Mouse (Mus musculus): ENCODE measurements around the gene Gm10775. TPM values are rescaled to one million over a fixed set of nuclear protein-coding genes. Genes with fewer than 3 reads are reported as not detected.

The Gm10775 gene
- not detected in 2 replicates for polyA plus RNA-seq (2015; fragmentation: Nextera tagmentation; extraction: Ambion mirVana)

DNA sequence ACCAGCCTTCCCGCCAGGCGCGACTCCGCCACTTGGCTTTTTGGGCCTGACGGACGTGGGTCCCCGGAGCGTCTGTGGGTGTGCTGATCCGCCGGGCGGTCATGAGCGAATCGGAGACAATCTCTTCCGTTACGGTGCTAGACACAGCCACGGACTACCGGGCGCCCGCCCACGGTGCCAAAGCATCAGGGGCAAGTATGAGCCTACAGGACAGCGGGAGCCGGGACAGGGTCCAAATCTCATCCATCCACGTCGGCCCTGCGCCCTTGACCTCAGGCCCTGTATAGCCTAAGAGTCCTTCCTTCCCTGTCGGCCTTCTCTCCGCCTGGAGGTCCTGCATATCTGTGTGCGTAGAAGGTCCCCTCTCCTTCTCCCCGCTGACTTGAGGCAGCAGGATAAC, at the start of gene Gm10775:
Gene Gm10775, plus strand, starts transcription at position 301 of the 400 bp plus-strand sequence.
- Histone ChIP-seq H3K27ac (replicated peaks) (no peak within 1 kb of the TSS), H3K4me2 (replicated peaks; ENCODE audit: low read depth) (peak within 1 kb of the TSS; percentile 35), H3K9me3 (ENCODE audit: control insufficient read depth, low read length) (peaks cover 19% of the 10 kb centered on the region; the same call in 1 of the 2 replicates), H3K36me3 (ENCODE audit: control insufficient read depth, insufficient read depth, low read length) (no peaks in the 10 kb centered on the region), H3K4me3 (ENCODE audit: low read depth, low read length) (peak within 1 kb of the TSS; percentile 10), H3K9ac (ENCODE audit: low read length) (no peak within 1 kb of the TSS), H3K4me1 (replicated peaks; ENCODE audit: control insufficient read depth, insufficient read depth) (no peaks in the 10 kb centered on the region), H3K27me3 (ENCODE audit: control insufficient read depth, insufficient read depth, low read length) (no peaks in the 10 kb centered on the region)
- no peak for TF ChIP-seq EP300 (optimal IDR thresholded peaks at IDR 0.05)
- no peak for TF ChIP-seq CTCF (IDR thresholded peaks at IDR 0.05; ENCODE audit: low read depth)
- ATAC-seq (ENCODE audit: low FRiP score, low TSS enrichment) (0 out of 2 replicates have a peak, but pooled peaks have one; percentile 19), DNase-seq (ENCODE audit: low spot score) (no peak)
- WGBS = 45% methylated on average over 27 of the region's 29 CpGs

DNA sequence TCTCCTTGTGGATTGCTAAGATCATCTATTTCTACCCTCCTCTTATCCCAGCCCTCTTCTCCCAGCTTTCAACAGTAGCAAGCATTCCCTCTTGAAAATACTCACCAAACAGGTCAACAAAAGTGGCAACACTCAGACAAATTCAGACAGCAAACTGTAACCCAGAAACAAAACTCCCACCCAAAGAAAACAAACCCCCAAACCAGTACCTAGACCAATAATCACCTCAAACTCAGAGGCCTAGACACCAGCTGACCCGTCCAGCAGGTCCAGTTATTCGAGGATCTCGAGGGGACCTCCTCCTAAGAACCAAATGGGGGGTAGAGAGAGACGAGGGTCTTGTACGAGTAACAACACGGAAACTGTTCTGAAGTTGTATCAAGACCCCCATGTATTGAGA, 33.4 kb upstream of the Gm10775 start:
- Histone ChIP-seq H3K27ac (replicated peaks) (no peak overlapping the region), H3K4me1 (replicated peaks; ENCODE audit: control insufficient read depth, insufficient read depth) (no peaks in the 10 kb centered on the region), H3K36me3 (ENCODE audit: control insufficient read depth, insufficient read depth, low read length) (no peaks in the 10 kb centered on the region), H3K9ac (ENCODE audit: low read length) (no peak overlapping the region), H3K4me2 (replicated peaks; ENCODE audit: low read depth) (no peak overlapping the region), H3K9me3 (ENCODE audit: control insufficient read depth, low read length) (no peaks in the 10 kb centered on the region), H3K27me3 (ENCODE audit: control insufficient read depth, insufficient read depth, low read length) (no peaks in the 10 kb centered on the region), H3K4me3 (ENCODE audit: low read depth, low read length) (no peak overlapping the region)
- ATAC-seq (ENCODE audit: low FRiP score, low TSS enrichment) (no peak), DNase-seq (ENCODE audit: low spot score) (no peak)
- TF ChIP-seq EP300 (optimal IDR thresholded peaks at IDR 0.05) (no peak), CTCF (IDR thresholded peaks at IDR 0.05; ENCODE audit: low read depth) (no peak)
- WGBS = 59% methylated on average over 6 of the region's 6 CpGs

DNA sequence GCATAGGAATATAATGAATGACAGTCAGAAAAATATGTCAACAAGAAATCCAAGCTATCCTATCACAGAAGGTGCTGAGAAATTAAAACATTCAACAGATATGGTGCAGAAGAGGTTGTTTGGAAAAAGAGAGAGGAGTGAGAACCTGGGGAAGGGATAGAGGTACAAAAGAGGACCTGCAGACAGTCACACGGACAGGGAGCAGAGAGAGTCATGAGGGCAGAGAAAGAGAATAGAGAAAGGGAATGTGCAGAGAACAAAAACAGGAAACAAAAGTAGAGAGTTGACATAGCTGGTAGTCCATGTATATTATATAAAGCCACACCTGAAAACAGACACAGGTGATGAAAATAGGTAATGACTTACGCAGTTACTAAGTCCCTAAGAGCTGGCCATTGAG, 32.7 kb upstream of the Gm10775 start:
- Histone ChIP-seq H3K4me3 (ENCODE audit: low read depth, low read length) (no peak overlapping the region), H3K27me3 (ENCODE audit: control insufficient read depth, insufficient read depth, low read length) (no peaks in the 10 kb centered on the region), H3K4me2 (replicated peaks; ENCODE audit: low read depth) (no peak overlapping the region), H3K4me1 (replicated peaks; ENCODE audit: control insufficient read depth, insufficient read depth) (no peaks in the 10 kb centered on the region), H3K9ac (ENCODE audit: low read length) (no peak overlapping the region), H3K9me3 (ENCODE audit: control insufficient read depth, low read length) (no peaks in the 10 kb centered on the region), H3K27ac (replicated peaks) (no peak overlapping the region), H3K36me3 (ENCODE audit: control insufficient read depth, insufficient read depth, low read length) (no peaks in the 10 kb centered on the region)
- 80% methylated on average over 2 of the region's 2 CpGs for WGBS
- no peak for DNase-seq (ENCODE audit: low spot score)
- TF ChIP-seq CTCF (IDR thresholded peaks at IDR 0.05; ENCODE audit: low read depth) (no peak), EP300 (optimal IDR thresholded peaks at IDR 0.05) (no peak)
- ATAC-seq (ENCODE audit: low FRiP score, low TSS enrichment) = no peak

DNA sequence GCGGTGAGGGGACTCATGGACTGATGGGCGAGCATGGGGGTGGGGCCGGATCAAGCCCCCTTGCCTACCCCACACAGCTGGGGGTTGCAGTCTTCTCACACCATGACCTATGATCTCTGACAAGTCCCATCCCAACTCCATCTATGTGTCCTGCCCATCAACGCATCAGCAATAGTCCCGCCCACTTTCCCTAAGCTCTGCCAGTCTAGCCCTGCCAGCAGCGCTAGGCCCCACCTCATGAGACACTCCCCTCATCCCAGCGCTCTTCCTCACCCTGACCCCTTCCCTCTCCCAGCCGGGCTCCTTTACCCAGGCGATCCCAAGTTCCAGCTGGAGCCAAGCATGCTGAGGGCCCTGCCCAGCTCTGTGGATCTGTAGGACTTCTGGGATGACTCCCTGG, 22.1 kb upstream of the Gm10775 start:
- DNase-seq (ENCODE audit: low spot score) = no peak
- Histone ChIP-seq H3K36me3 (ENCODE audit: control insufficient read depth, insufficient read depth, low read length) (no peaks in the 10 kb centered on the region), H3K9me3 (ENCODE audit: control insufficient read depth, low read length) (no peaks in the 10 kb centered on the region), H3K27me3 (ENCODE audit: control insufficient read depth, insufficient read depth, low read length) (no peaks in the 10 kb centered on the region), H3K4me2 (replicated peaks; ENCODE audit: low read depth) (no peak overlapping the region), H3K4me3 (ENCODE audit: low read depth, low read length) (no peak overlapping the region), H3K27ac (replicated peaks) (no peak overlapping the region), H3K9ac (ENCODE audit: low read length) (no peak overlapping the region), H3K4me1 (replicated peaks; ENCODE audit: control insufficient read depth, insufficient read depth) (no peaks in the 10 kb centered on the region; the same call in 1 of the 2 replicates)
- no peak for ATAC-seq (ENCODE audit: low FRiP score, low TSS enrichment)
- TF ChIP-seq EP300 (optimal IDR thresholded peaks at IDR 0.05) (no peak), CTCF (IDR thresholded peaks at IDR 0.05; ENCODE audit: low read depth) (no peak)
- WGBS = 73% methylated on average over 9 of the region's 9 CpGs

DNA sequence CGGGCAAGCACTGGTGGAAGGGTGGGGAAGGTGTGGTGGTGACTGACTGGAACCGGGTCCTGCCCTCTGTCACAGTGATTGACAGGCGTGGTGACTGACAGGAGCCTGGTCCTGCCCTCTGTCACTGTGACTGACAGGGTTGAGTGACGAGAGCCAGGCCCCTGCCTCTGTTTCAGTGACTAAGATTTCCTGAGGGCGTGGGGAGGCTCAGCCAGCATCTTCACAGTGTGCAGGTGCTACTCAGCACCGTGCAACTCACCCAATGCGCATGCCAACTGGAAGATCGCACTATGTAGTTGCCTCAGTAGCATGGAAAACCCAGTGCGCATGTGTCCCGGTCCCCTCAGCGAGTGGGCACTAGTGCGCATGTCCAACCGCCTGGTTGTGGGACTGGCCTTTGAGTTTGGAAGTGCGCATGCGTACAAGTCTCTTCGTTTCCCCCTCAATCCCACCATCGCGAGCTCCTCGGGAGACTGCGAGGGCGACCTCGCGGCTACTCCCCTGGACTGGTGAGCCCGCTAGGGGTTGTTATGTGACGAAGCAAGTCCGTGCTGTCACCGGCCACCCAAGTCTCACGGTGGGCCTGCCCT, 18.7 kb upstream of the Gm10775 start:
- Histone ChIP-seq H3K9ac (ENCODE audit: low read length) (peak overlapping the region; percentile 79), H3K9me3 (ENCODE audit: control insufficient read depth, low read length) (no peaks in the 10 kb centered on the region), H3K4me3 (ENCODE audit: low read depth, low read length) (peak overlapping the region; percentile 81), H3K36me3 (ENCODE audit: control insufficient read depth, insufficient read depth, low read length) (no peaks in the 10 kb centered on the region), H3K27me3 (ENCODE audit: control insufficient read depth, insufficient read depth, low read length) (no peaks in the 10 kb centered on the region), H3K4me1 (replicated peaks; ENCODE audit: control insufficient read depth, insufficient read depth) (no peaks in the 10 kb centered on the region; the same call in 1 of the 2 replicates), H3K27ac (replicated peaks) (peak overlapping the region; percentile 96), H3K4me2 (replicated peaks; ENCODE audit: low read depth) (peak overlapping the region; percentile 98)
- WGBS = under 1% methylated on average over 28 of the region's 28 CpGs
- peak; percentile 94 for DNase-seq (ENCODE audit: low spot score)
- peak; percentile 92 for ATAC-seq (ENCODE audit: low FRiP score, low TSS enrichment)
- TF ChIP-seq CTCF (IDR thresholded peaks at IDR 0.05; ENCODE audit: low read depth) = peak; percentile 15
- TF ChIP-seq EP300 (optimal IDR thresholded peaks at IDR 0.05) = no peak

DNA sequence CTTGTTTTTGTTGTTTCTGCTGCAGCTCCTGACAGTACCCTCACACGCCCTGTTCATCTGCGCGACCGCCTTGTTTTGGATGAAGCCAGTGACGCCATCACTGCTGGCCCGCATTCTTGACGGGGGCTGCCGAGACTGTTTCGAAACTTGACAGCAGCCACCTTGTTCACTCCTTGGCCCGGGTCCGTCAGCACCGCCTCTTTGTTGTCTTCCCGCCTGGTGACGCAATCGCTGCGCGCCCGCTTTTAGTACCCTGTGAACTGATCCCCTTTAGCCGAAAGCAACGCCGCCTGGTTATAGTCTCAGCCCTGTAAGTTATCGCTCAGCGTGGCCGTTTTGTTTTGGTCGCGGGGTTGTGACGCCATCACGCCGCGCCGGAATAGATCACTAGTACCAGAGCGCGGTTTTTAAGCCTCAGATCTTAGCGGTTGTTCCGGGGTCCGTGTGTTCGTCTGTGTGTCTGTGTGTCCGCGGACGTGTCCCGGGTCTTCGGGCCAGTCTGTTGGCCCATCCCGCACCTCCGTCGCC, 18.2 kb upstream of the Gm10775 start:
- peak overlapping the region; percentile 98 for H3K4me2 ChIP-seq (replicated peaks; ENCODE audit: low read depth)
- TF ChIP-seq EP300 (optimal IDR thresholded peaks at IDR 0.05) = peak; percentile 77
- no peak for TF ChIP-seq CTCF (IDR thresholded peaks at IDR 0.05; ENCODE audit: low read depth)
- peak overlapping the region; percentile 81 for H3K4me3 ChIP-seq (ENCODE audit: low read depth, low read length)
- DNase-seq (ENCODE audit: low spot score) (peak; percentile 91), ATAC-seq (ENCODE audit: low FRiP score, low TSS enrichment) (peak; percentile 89)
- no peaks in the 10 kb centered on the region for H3K27me3 ChIP-seq (ENCODE audit: control insufficient read depth, insufficient read depth, low read length)
- H3K36me3 ChIP-seq (ENCODE audit: control insufficient read depth, insufficient read depth, low read length) = no peaks in the 10 kb centered on the region
- under 1% methylated on average over 45 of the region's 45 CpGs for WGBS
- peak overlapping the region; percentile 79 for H3K9ac ChIP-seq (ENCODE audit: low read length)
- H3K9me3 ChIP-seq (ENCODE audit: control insufficient read depth, low read length) = 0 out of 2 replicates have a peak, but pooled peaks cover 3% of the 10 kb centered on the region
- H3K4me1 ChIP-seq (replicated peaks; ENCODE audit: control insufficient read depth, insufficient read depth) = no peaks in the 10 kb centered on the region; the same call in 1 of the 2 replicates
- peak overlapping the region; percentile 96 for H3K27ac ChIP-seq (replicated peaks)

Measured in stomach, postnatal 0 days (tissue).